Mouse (Mus musculus) liver, embryonic 15.5 days (tissue): Measurements from ENCODE around the gene Tmem130. TPM values are rescaled to one million over a fixed set of nuclear protein-coding genes. Genes with fewer than 3 reads are reported as not detected.
"Not testable (repeated sequence)": the region's sequence is repeated elsewhere in the genome, so short reads cannot be mapped to it uniquely, and the experiment has no call there.

Source experiments
- ATAC-seq: fragments of 200-750 bp; cut with Nextera tagmentation; 2 replicates; pipeline ENCODE4 v1.8.0; 2017; ENCODE audit warnings: moderate number of reproducible peaks, mild to moderate bottlenecking, moderate library complexity; ENCODE audit not compliant: insufficient read depth
- H3K27ac ChIP-seq: fragments of 300-500 bp; sonication (generic); replicated peaks from 2 replicates; pipeline ENCODE4 v1.5.1; 2015; ENCODE audit warnings: mild to moderate bottlenecking, inconsistent platforms
- H3K27me3 ChIP-seq: fragments of 300-500 bp; sonication (generic); 2 replicates; pipeline ENCODE4 v1.6.1; 2015; ENCODE audit warnings: mild to moderate bottlenecking, inconsistent platforms
- H3K36me3 ChIP-seq: fragments of 300-500 bp; sonication (generic); replicated peaks from 2 replicates; pipeline ENCODE4 v1.6.1; 2015; ENCODE audit warnings: moderate library complexity, mild to moderate bottlenecking, inconsistent platforms
- H3K4me1 ChIP-seq: fragments of 300-500 bp; sonication (generic); replicated peaks from 2 replicates; pipeline ENCODE4 v1.6.1; 2015; ENCODE audit warnings: inconsistent platforms
- H3K4me2 ChIP-seq: fragments of 300-500 bp; sonication (generic); 2 replicates; pipeline ENCODE4 v1.6.1; 2015; ENCODE audit warnings: moderate library complexity, mild to moderate bottlenecking, inconsistent platforms
- H3K4me3 ChIP-seq: fragments of 300-500 bp; sonication (generic); replicated peaks from 2 replicates; pipeline ENCODE4 v1.5.1; 2015; ENCODE audit warnings: mild to moderate bottlenecking, inconsistent platforms
- H3K9ac ChIP-seq: fragments of 300-500 bp; sonication (generic); 2 replicates; pipeline ENCODE4 v1.6.1; 2015; ENCODE audit warnings: moderate library complexity, mild to moderate bottlenecking, inconsistent platforms
- H3K9me3 ChIP-seq: fragments of 300-500 bp; sonication (generic); replicated peaks from 2 replicates; pipeline ENCODE4 v1.6.1; 2016; ENCODE audit warnings: inconsistent platforms
- WGBS: fragments of 180-500 bp; shearing (Covaris S2); methylation state at CpG from one replicate; pipeline ENCODE4 v1.1.7; 2015; ENCODE audit warnings: mixed read lengths; ENCODE audit not compliant: insufficient replicate concordance; 5-methylcytosine and 5-hydroxymethylcytosine counted together
- polyA plus RNA-seq: library from polyadenylated mRNA; unstranded; fragments of >200 nt; fragmentation: Nextera tagmentation; extraction: Ambion mirVana; gene quantifications from 2 replicates; pipeline ENCODE4 v1.2.1, GENCODE M21; 2015

Tmem130 gene
- polyA plus RNA-seq, 1 experiment from 2014 or later: 0.69 TPM

GRCm38 (mm10) chr5:144767911-144768841 is 6.6 kb upstream of the Tmem130 start:
- WGBS: under 1% methylated on average over 92 of the region's 92 CpGs
- peak overlapping the region; percentile 87 for H3K9ac ChIP-seq
- H3K4me3 ChIP-seq: peak overlapping the region; percentile 91
- peaks cover 14% of the 10 kb centered on the region for H3K36me3 ChIP-seq
- H3K9me3 ChIP-seq: no peaks in the 10 kb centered on the region
- peak overlapping the region; percentile 87 for H3K27ac ChIP-seq
- H3K27me3 ChIP-seq: peaks cover 10% of the 10 kb centered on the region; the same call in 1 of the 2 replicates
- peak; percentile 88 for ATAC-seq
- H3K4me2 ChIP-seq: peak overlapping the region; percentile 93
- peaks cover 30% of the 10 kb centered on the region for H3K4me1 ChIP-seq

GRCm38 (mm10) chr5:144767106-144767798 is 5.6 kb upstream of the Tmem130 start, which contains the start of gene Trrap:
TSS of gene Trrap (plus strand) at chr5:144767732.
- peaks cover 18% of the 10 kb centered on the region for H3K27me3 ChIP-seq
- peaks cover 30% of the 10 kb centered on the region for H3K4me1 ChIP-seq
- H3K9ac ChIP-seq: peak within 1 kb of the TSS; percentile 87
- H3K36me3 ChIP-seq, H3K9me3 ChIP-seq: not testable (repeated sequence)
- peak within 1 kb of the TSS; percentile 91 for H3K4me3 ChIP-seq
- peak; percentile 1; the same call in 1 of the 2 replicates for ATAC-seq
- WGBS: 59% methylated on average over 14 of the region's 15 CpGs
- H3K27ac ChIP-seq: peak within 1 kb of the TSS; percentile 87
- H3K4me2 ChIP-seq: peak within 1 kb of the TSS; percentile 93

GRCm38 (mm10) chr5:144766646-144767045 is 5.0 kb upstream of the Tmem130 start:
- no peaks in the 10 kb centered on the region for H3K9me3 ChIP-seq
- no peak overlapping the region for H3K9ac ChIP-seq
- H3K4me3 ChIP-seq: no peak overlapping the region
- no peak overlapping the region for H3K4me2 ChIP-seq
- H3K4me1 ChIP-seq: peaks cover 26% of the 10 kb centered on the region
- no peak for ATAC-seq
- H3K27ac ChIP-seq: no peak overlapping the region
- WGBS: 61% methylated on average over 11 of the region's 11 CpGs
- peaks cover 9% of the 10 kb centered on the region; the same call in 1 of the 2 replicates for H3K36me3 ChIP-seq
- peaks cover 24% of the 10 kb centered on the region for H3K27me3 ChIP-seq

GRCm38 (mm10) chr5:144766026-144766425 is 4.4 kb upstream of the Tmem130 start:
- Histone ChIP-seq H3K36me3 (0 out of 2 replicates have a peak, but pooled peaks cover 3% of the 10 kb centered on the region), H3K9ac (no peak overlapping the region), H3K9me3 (no peaks in the 10 kb centered on the region), H3K4me2 (no peak overlapping the region), H3K4me3 (no peak overlapping the region), H3K27ac (no peak overlapping the region), H3K27me3 (peaks cover 30% of the 10 kb centered on the region), H3K4me1 (peaks cover 22% of the 10 kb centered on the region)
- ATAC-seq: no peak
- WGBS: 40% methylated on average over 7 of the region's 7 CpGs

DNA sequence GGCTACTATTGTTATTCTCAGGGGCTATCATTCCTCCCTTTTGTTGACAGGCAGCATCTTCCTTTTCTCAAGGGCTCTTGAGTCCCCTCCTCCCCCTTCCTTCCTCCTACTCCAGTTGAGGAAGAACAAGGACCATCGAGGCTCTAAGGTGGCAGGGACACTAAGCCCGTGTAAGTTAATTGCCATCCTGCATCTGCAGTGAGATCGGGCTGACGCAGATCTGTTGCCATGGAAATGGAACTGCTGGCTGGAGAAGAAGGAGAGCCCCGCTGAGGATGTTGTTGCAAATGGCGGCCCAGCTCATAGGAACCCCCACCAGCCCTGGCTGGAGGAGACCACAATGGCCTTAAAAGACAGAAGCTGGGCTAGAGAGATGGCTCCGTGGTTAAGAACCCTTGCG is 3.2 kb downstream of the Tmem130 start:
- H3K4me1 ChIP-seq: no peaks in the 10 kb centered on the region
- H3K9ac ChIP-seq: no peak overlapping the region
- no peak overlapping the region for H3K4me2 ChIP-seq
- no peaks in the 10 kb centered on the region for H3K36me3 ChIP-seq
- no peaks in the 10 kb centered on the region for H3K9me3 ChIP-seq
- H3K4me3 ChIP-seq: no peak overlapping the region
- peaks cover 40% of the 10 kb centered on the region for H3K27me3 ChIP-seq
- H3K27ac ChIP-seq: no peak overlapping the region
- ATAC-seq: no peak
- 23% methylated on average over 8 of the region's 8 CpGs for WGBS

GRCm38 (mm10) chr5:144757402-144757801 is 4.2 kb downstream of the Tmem130 start:
- Histone ChIP-seq H3K4me3 (no peak overlapping the region), H3K4me1 (no peaks in the 10 kb centered on the region), H3K9me3 (no peaks in the 10 kb centered on the region), H3K27ac (no peak overlapping the region), H3K36me3 (no peaks in the 10 kb centered on the region), H3K27me3 (peaks cover 31% of the 10 kb centered on the region), H3K4me2 (no peak overlapping the region), H3K9ac (no peak overlapping the region)
- no peak for ATAC-seq
- 73% methylated on average over 9 of the region's 9 CpGs for WGBS

- WGBS: 44% methylated on average over 10 of the region's 10 CpGs
Observed at GRCm38 (mm10) chr5:144755191-144755590, 6.4 kb downstream of the Tmem130 start.

GRCm38 (mm10) chr5:144753041-144753440 is 8.6 kb downstream of the Tmem130 start:
- no peaks in the 10 kb centered on the region for H3K36me3 ChIP-seq
- H3K27me3 ChIP-seq: no peaks in the 10 kb centered on the region
- 46% methylated on average over 7 of the region's 7 CpGs for WGBS
- ATAC-seq: no peak
- no peak overlapping the region for H3K4me3 ChIP-seq
- H3K4me1 ChIP-seq: no peaks in the 10 kb centered on the region
- no peak overlapping the region for H3K9ac ChIP-seq
- H3K9me3 ChIP-seq: no peaks in the 10 kb centered on the region
- H3K27ac ChIP-seq: no peak overlapping the region
- no peak overlapping the region for H3K4me2 ChIP-seq

More at GRCm38 (mm10) chr5:144755191-144755590, 6.4 kb downstream of the Tmem130 start:
- ATAC-seq: no peak
- no peak overlapping the region for H3K4me2 ChIP-seq
- H3K9ac ChIP-seq: no peak overlapping the region
- no peaks in the 10 kb centered on the region for H3K4me1 ChIP-seq
- H3K4me3 ChIP-seq: no peak overlapping the region
- no peak overlapping the region for H3K27ac ChIP-seq
- H3K27me3 ChIP-seq: peaks cover 9% of the 10 kb centered on the region
- no peaks in the 10 kb centered on the region for H3K36me3 ChIP-seq
- H3K9me3 ChIP-seq: no peaks in the 10 kb centered on the region

DNA sequence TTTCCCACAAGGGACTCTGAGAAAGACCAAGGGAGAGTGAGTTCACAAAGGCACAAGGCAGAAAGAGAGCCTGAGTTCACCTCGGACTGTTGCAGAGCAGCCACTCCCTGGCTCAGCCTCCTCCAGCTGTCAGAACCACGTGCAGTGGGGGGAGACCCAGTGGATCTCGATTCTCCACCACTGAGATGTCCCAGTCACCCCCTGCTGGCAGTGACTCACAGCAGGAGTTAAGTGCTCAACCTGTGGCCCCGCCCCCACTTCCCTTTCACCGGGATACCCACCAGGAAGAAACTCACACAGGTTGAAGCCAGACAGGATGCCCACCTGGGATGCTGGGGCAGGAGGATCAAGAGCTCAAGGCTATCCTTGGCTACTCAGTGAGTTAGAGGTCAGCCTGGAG is 9.2 kb downstream of the Tmem130 start:
- no peak overlapping the region for H3K27ac ChIP-seq
- no peaks in the 10 kb centered on the region for H3K36me3 ChIP-seq
- no peak overlapping the region; the same call in 1 of the 2 replicates for H3K4me2 ChIP-seq
- H3K4me3 ChIP-seq: no peak overlapping the region
- H3K9ac ChIP-seq: no peak overlapping the region
- ATAC-seq: no peak
- no peaks in the 10 kb centered on the region for H3K4me1 ChIP-seq
- no peaks in the 10 kb centered on the region for H3K9me3 ChIP-seq
- WGBS: 5% methylated on average over 5 of the region's 5 CpGs
- H3K27me3 ChIP-seq: no peaks in the 10 kb centered on the region

DNA sequence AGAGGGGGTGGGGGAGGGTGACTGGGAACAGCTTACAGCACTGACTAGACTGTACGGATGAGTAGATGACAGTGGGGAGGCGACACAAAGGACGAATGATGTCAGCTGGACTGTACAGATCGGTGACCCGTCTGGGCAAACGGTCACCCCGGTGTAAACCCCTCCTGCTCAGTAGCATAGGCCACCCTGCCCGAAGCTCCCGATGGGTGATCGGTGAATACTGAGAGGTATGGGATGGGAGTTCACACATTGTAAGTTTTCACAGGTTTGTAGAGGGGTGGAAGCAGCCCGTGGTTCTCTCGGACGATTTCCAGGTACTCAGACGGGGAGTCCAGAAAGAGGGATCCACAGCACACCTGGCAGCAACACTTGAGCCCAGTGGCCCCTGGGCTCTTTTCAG is 24.5 kb downstream of the Tmem130 start:
- ATAC-seq: no peak
- no peak overlapping the region for H3K4me2 ChIP-seq
- no peaks in the 10 kb centered on the region for H3K27me3 ChIP-seq
- WGBS: 75% methylated on average over 14 of the region's 14 CpGs
- no peak overlapping the region for H3K4me3 ChIP-seq
- H3K9me3 ChIP-seq: no peaks in the 10 kb centered on the region
- H3K9ac ChIP-seq: no peak overlapping the region
- no peak overlapping the region for H3K27ac ChIP-seq
- no peaks in the 10 kb centered on the region for H3K36me3 ChIP-seq
- H3K4me1 ChIP-seq: no peaks in the 10 kb centered on the region

- Histone ChIP-seq H3K4me1 (no peaks in the 10 kb centered on the region), H3K4me3 (no peak overlapping the region), H3K4me2 (no peak overlapping the region), H3K27me3 (no peaks in the 10 kb centered on the region), H3K27ac (no peak overlapping the region), H3K9ac (no peak overlapping the region), H3K36me3 (no peaks in the 10 kb centered on the region), H3K9me3 (no peaks in the 10 kb centered on the region)
- no peak for ATAC-seq
- 20% methylated on average over 8 of the region's 8 CpGs for WGBS
Observed at GRCm38 (mm10) chr5:144734949-144735348, 26.7 kb downstream of the Tmem130 start.
